Mouse (Mus musculus) gonadal fat pad, adult 2 months (tissue): ENCODE measurements at regions not wholly inside any gene's neighbourhood (a gene's known extent, or its start where the extent isn't known, plus 50 kb on each side); places are given as distances from the start of the nearest gene placed in this dataset.
"Not testable (repeated sequence)": the region's sequence is repeated elsewhere in the genome, so short reads cannot be mapped to it uniquely, and the experiment has no call there.

Experiments
- DNase-seq: peaks from one replicate; pipeline ENCODE4 v3.0.0-alpha.2; 2012; ENCODE audit warnings: low read depth

DNA sequence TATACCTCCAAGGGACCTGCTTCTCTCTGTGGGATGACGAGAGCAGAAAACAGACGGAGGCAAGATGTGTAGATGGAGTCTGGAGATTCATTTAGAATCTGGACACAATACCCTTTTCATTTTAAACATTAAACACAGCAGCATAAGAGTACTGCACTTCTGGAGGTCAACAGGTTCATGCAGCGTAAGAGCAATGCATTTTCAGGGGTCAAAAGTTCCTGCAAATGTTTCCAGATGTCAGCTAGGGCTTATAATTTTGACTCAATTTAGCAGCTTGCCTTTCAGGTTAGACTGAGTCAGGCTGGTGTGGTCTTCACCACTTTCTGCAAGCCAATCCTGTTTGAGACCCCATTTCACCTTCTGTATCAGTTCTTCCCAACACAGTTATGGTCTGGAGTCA lies 277.9 kb downstream of the Hace1 start:
- DNase-seq, result no peak

DNA sequence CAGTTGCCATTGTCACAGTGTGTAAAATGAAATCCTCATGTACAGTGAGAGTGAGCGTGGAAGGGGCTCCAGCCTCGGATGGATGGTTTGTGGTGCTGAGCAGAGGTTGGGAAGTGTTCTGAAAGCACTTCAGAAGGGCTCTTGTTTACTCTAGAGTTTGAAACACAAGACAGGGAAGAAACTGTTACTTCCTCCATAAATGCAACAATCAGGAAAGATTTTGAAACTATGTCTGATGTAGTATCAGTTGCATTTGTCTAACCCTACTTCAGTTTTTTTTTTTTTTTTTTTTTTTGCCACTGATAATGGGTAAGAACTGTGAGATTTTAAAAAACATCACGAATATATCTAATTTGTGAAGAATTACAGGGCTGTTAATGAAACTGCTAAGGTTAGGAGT lies 281.5 kb downstream of the Hace1 start:
- DNase-seq, result no peak

DNA sequence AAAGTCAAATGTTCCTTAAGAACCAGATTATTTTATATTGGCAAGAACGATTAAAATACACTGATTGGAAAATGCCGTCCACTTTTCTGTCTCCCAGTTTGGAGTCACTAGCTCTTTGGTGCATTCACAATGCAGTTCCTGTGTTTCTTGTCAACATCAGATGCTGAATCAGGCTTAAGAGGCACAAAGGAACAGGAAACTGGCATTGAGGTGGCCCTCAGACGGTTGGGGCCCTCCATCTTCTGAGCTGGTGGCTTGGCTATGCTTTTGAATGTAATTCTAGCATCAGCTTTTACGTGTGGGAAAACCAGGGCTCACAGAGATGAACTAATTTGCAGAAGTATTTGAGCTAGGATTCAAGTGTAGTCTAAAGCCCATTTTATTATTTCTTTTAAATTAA lies 282.3 kb downstream of the Hace1 start:
- no peak for DNase-seq

DNA sequence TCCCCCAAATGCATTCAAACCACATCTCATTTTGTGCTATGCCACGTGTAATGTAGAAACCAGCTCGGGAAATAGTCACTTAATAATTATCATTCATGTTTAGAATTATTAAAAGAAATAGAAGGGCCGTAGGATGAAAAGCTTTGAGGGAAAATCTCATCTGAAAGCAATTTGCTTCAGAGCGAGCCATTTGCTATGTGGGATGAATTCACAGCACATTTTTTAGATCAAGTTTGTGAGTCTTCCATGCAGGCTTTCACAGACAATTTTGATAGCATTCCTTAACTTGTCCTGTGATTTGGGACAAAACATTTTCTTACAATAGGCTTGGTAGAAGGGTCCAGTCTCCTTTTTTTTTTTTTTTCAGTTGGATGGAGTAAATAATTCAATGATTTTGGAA lies 283.1 kb downstream of the Hace1 start:
- no peak for DNase-seq

DNA sequence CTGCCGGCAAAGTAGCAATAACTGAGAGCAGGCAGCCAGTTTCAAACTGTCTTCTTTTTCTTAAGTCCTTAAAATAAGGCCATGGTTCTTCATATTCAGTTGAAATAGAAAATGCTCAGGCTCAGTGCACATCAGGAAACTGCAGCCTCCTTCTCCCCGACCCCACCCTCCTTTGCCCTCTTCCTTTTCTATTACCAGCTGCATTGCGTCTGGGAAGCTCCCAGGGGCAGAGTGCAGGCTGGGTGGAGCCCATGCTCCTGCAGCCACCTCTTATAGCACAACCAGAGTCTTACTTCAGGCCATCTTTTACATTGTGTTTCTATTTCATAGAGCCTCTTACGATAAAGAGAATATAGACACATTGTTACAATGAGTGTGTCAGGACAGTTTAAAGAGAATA lies 288.2 kb downstream of the Hace1 start:
- DNase-seq, result no peak

DNA sequence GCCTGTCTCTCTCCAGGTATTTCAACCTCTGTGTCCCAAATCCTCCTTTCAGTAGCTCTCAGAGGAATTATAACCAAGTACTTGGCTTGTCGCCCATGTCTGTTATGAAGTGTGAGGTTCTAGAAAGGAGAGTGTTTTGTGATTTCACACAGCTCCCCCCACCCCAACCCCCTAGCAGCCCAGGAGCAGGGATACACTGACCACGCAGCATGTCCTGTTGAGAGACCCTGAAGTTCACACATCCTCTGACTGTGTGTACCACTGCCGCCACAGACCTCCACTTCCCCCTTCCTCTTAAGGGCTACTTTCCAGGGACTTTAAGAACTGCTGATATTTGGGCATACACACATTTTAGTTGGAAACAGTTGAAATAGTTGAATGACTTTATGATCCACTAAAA lies 289.2 kb downstream of the Hace1 start:
- DNase-seq, result no peak

DNA sequence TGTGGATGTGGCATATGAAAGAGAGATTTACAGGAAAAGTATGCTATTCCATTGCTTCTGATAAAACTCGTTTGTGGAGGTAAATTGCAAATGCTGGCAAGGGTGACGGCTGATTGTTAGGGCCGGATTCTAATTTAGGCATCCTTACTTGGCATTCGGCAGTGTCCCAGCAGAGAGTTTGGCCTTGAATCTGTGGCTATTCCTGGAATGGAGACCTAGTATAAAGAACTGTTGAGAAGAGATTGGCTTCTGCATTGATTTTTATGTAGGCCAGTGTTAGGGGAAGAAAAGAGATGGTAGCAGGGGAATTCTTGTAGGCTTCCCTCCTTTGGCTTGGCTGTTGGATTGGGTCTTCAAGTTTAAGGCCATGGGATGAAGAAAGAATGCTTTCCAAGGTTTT lies 293.4 kb downstream of the Hace1 start:
- DNase-seq, result no peak

DNA sequence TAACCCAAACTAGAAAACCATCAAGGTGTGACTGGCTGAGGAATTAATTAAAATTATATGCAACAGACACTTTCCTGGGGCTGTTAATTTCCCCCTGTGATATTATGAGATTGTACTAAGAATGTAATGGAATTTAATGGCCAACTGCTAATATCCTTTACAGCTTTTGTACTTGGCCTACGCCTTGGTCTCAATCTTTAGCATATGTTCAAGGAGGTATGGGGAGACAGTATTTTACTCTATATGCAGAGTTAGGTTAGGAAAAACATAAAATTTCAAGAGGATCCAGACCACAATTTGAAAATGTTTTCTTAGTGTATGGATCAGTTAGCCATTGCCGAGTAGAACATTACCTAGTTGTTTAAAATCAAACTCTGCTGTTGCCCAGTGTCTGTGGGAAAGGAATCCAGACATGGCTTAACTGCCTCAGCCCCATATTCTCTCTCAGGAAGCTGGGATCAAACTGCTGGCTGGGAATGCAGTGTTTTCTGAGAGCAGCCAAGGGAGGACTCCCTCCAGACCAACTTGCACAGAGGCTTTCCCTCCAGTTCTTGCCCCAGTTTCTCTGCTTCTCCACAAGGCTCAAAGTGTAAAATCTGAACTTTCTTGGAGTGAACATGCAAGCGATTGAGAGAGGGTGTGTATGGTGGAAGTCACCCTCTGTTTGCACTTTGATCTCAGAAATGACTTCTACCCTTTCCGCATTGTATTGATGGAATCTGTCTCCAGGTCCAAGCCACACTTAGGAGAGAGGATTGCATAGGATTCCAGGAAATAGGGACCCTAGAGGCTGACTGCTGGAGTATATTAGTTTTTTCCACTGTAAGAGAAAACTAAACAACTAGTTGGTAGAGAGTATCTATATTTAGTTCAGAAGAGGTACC lies 294.6 kb downstream of the Hace1 start:
- no peak for DNase-seq

DNA sequence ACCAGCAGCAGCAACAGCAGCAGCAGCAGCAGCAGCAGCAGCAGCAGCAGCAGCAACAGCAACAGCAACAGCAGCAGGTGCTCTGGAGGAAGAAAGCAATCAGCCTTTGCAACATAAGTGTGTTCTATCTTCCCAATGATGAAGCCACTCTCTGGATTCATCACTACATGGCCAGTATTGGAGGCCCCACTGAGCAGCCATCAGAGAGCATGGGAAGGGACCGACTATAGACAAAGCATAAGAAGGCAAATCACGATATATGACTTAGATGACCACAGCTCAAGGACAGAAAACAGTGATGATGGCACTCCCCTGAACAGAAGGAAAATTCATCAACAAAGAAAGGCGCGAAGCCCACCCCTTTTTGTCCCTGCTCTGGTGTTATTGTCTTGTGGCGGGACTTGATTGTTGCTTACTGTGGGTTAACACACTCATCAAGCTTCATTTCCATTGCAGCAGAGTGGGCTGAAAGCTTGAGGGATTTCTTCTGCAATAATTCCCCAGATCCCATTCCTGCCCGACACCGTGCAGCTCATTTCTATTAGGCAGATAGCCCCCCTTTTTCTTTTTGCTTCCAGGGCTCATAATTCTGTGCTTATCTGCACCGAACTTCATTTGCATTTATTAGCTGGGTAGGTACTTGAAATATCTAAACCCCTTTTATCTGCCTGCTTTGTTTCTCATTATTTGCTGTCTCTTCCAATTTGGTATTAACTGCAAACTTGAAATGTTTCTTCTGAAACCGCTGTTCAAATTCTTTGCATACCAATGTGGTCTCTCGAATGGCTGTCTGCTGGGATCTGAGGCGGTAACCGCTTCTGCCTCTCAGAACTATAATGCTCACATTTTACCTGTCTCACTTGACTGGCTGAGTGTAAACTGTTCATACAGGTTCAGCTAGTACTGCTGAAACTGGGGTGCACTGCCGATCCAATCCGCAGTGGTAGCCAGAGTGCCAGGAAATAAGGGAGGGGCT lies 296.5 kb downstream of the Hace1 start:
- no peak for DNase-seq

DNA sequence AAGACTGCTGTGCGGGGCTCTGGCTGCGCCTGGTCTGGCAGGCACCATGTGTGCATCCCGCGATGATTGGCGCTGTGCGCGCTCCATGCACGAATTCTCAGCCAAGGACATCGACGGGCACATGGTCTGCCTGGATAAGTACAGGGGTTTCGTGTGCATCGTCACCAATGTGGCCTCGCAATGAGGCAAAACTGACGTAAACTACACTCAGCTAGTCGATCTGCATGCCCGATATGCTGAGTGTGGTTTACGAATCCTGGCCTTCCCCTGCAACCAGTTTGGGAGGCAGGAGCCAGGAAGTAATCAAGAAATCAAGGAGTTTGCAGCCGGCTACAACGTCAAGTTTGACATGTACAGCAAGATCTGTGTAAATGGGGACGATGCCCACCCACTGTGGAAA lies 297.7 kb downstream of the Hace1 start:
- not testable (repeated sequence) for DNase-seq

DNA sequence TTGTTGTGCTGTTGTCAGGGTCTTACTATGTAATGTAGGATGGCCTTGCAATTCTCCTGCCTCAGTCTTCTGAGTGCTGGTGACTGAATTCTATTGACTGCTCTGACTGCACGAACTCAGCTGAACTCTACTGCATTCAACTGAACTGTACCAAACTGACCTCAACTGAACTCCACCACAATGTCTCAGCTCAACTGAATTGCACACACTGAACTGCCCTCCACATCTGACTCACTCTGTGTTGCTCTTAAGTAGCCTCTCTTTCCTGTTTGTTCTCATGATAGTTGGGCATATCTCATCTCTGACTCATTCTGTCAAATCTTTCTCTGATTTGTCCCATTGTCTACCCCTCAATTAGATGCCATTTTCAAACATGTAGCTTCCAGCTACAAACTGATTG lies 306.1 kb downstream of the Hace1 start:
- no peak for DNase-seq

DNA sequence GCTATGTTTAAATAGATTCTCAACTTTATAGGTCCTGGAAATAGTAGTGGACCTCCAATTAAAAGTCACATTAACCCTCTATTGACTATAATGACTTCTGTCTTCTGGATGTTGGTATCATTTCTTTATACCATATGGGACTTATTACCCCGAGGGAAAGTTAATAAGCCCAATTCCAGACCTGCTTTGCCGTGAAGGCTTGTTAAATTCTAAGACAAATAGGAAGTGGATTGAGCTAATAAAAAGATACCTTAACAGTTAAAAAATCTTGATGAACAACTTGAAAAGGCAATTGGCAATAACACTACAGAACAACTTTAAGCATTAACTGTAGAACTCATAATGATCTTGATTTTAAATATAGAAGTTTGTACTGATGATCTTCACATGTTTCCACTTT lies 309.0 kb downstream of the Hace1 start:
- DNase-seq, result no peak

DNA sequence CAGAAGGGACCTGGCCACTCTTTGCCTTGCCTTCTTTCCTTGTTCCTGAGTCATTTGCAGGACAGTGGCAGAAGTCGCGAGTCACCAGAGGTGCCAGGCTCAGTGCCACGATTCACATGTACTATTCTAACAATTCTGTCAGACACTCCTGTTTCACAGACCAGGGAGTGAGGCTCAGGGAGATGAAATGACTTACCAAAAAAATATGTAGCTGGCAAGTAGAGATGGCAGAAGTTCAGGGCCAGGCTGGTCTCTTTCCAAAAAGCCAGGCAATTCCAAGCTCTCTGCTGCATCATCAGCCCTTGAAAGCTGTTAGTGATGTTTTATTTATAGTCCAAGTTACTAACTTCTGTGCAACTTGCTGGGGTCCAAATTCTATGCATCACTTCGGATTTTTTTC lies 311.2 kb downstream of the Hace1 start:
- DNase-seq, result no peak

DNA sequence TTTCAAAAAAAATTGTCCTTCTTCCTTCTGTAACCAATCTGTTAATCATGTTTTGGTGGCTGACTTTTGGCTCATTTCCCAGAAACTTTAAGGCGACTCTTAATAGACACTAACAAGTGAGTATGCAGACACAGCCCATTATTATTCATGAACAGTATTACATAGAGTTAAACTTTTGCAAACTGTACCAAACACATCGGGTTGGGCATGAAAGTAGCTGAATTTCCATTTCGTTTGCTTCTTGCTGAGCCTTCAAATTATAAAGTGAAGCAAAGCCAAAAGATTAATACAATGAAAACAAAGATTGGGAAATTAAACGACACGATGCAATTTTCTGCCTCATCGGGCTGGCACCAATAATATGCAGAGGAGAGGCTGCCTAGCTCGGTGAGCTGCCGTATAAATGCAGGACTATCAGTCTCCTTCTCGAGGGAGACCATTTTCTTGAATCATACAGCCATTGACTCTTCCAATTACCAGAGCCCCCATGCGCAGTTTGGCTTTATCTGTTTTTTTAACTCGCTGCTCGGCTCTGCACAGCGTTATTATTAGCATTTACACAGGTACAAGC lies 311.8 kb downstream of the Hace1 start:
- DNase-seq, result peak; percentile 36

DNA sequence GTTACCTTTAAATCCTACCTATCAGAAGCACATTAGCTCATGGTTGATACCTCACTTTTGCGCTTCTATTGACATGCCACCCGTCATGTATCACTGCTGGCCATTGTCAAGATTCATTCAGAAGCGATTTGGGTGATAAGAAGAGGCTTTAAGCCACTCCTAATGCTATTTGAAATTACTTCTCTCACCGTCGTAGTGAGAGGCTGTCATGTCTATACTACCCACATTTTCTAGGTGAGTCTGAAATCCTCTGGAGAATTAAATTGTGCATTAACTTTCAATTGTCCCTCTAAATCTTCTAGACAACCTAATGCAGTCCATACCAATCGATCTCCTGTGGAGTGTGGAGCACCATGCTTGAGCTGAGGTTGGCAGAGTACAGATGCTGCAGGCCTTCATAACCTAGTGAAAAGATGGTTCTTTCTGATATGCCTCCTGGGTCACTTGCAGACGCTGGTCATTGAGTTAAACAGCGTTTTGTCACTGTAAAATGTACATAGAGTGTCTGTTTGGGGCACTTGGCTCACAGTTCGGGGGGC lies 312.5 kb downstream of the Hace1 start:
- no peak for DNase-seq

DNA sequence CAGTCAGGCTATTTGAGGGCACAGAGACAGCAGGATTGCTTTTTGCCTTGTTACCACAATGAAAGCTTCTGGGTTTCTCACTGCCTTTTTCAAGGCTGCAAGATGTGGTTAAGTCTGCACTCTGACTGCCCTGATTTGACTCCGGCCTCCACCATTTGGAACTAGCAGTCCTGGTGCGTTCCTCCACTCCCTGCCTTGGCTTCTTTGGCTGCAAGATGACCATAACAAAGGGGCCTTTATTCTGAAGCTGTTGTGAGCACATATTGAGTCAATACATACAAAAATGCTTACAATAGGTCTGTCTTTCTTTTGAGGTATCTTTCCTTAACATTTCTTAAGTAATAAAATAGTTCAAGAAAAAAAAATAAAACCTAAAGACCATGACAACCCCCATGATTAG lies 314.8 kb downstream of the Hace1 start:
- DNase-seq, result no peak

DNA sequence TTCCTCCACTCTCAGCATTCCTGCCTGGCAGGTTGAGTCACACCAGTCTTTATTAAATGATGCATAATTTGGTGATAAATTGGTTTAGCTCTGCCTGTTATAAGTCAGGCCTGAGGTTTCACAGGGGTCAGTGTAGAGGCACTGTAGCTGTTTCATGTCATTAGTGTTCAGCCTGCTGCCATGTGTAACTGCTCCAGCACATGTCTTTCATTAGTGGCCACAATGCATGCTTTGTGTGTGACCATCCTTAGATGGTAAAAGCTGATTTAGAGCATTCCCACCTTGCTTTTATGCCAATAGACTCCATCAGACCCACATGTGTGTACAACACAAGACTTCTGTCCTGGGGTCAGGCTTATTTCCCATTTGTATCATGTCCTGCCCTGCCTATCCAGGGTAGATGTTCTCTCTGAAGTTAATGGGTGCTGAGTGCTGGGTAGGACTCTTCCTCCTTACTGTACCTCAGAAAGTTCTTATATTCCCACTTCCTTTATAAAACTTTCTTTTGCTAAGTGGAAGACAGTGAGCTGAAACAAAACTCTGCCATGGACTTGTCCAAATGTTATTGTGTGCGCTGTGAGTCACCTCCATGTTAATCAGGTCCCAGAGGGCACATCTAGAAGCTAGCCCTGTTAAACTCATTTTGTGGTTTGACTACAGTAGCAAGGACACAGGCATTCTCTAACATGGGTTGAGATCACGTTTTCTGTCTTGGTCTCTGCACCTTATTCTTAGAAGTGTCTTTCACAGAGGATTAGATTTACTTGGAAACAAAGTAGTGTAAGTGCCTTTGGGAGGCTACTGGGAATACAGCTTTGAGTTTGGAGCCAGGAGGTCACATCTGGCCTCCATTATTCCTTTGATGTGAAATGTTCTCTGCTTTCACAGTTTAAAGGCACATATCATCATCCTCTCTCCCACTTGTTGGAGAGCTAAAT lies 316.5 kb downstream of the Hace1 start:
- no peak for DNase-seq

DNA sequence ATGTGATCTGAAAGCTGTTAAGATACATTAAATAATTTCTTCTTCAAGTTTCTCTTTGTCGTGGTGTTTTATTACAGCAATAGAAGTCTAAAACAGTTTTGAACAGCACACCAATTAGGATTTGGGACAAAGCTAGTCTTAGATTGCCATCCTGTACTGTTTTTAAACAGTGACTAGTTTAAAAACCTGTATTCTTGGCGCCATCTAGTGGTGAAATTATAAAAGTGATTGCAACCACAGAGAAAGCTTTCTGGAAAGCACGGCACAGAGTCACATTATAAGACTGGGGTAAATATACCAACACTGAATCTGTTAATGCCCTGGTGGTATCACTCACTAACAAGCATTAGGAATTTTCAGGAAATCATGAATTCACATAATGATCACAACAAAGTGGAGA lies 339.3 kb downstream of the Hace1 start:
- DNase-seq, result no peak

DNA sequence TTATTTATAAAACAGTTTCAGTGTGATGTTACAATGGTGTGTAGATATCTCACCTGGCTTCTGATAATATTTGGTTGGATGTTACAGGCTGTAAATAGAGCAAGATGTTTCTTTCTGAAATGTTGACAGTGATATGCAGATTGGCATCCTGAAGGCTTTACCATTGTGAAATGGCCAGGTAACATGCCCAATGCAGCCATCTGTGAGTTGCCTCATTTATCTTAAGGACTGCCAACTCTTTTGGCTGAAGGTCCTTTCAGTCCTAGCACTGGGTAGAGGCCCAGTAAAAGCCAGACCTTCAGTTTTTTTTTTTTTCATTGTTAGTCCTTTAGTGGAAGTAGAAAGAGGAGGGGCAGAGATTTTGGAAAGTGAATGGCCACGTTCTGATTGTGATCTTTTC lies 348.1 kb downstream of the Hace1 start:
- DNase-seq, result no peak

DNA sequence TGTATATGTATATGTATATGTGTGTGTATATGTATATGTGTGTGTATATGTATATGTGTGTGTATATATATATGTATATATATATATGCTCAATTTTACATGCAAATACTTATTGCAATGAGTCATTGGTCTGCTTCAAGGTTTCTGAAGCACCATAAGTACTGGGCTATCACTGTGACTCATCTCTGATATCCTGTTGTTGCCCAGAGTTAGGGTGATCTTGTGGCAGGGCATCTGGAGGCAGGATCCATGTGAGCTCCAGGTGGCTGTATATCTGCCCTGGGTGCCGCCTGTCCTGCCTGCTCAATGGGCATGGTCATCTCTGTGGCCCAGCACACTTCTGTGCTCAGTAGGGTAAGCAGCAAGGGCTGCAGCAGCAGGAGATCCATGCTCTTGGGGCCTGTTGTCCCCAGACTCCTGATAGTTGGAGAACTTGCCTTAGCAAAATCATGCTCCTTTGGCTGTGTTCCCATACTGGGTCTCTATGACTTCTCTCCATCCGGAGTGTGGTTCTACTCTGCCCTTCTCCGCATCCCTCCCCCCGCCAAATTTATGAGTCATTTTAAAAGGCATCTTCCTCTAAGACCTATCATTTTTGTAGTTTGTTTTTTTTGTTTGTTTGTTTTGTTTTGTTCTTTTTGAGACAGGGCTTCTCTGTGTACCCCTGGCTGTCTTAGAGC lies 356.1 kb downstream of the Hace1 start:
- no peak for DNase-seq

DNA sequence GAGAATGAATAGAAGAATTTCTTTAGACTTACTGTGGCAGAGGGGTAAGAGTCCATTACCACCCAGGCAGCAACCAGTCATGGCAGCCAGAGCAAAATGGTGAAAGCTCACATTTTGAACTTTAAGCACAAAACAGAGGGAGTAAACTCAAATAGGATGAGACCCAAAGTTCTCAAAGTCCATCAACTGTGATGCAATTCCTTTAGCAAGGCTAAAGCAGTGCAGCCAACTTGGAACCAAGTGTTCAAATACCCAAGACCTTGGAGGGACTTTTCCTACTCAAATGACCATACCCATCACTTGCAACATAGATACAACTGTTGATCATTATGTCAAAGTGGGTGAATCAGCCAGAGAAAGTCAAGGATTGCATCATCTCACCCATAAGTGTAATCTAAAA lies 380.1 kb downstream of the Hace1 start:
- DNase-seq, result no peak
